Mouse (Mus musculus) yolk sac, embryonic 10.5 days (tissue): Measurements from ENCODE around the gene Qrich2.
"Not testable (repeated sequence)": the region's sequence is repeated elsewhere in the genome, so short reads cannot be mapped to it uniquely, and the experiment has no call there.

Experiments used
- DNase-seq: peaks from one replicate; pipeline ENCODE4 v3.0.0-alpha.2; 2017; ENCODE audit warnings: low spot score

The Qrich2 gene

DNA sequence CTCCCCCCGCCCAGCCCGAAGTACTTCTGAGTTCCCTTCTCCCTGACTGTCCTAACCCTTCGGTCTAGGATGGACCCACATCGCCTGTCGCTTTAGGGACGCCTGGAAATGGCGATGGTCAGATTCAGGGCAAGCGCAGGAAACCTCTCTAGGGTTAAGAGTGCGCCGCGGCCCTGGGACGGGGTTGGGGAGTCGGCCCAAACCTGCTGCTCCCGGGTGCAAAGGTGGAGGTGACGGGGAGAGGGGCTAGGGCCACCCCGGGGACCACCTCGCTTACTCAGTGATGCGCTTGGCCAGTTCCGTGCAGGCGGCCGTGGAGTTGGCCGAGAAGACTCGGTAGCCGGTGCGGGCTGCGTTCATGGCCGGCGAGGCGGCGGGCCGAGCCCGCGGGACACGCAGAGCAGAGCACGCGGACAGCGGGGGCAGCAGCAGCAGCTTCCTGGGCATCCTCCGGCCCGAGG, 23.8 kb upstream of the Qrich2 start:
- no peak for DNase-seq

DNA sequence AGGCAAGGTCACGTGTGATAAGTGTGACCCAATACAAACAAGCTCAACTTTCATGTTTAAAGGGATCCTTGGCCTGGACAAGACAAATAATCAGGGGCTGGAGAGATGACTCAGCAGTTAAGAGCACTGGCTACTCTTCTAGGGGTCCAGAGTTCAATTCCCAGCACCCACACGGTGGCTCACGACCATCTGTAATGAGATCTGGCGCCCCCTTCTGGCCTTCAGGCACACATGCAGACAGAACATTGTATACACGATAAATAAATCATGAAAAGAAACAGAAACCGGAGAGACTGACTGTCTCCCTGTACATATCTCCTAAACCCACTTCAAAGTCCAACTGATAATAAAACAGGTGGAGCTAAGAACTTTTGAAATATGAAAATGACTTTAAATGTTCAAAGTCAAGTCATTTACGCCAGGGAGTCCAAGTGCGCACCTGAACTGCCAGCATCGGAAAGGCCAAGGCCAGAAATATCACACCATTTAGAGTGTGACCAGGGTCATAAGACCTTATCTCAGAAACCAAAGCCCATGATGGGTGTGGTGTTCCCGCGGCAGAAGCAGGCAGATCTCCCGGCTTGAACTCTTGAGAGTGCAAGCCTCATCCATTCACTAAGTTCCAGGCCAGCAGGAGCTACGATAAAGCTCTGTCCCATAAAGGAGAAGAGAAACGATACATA, 22.8 kb upstream of the Qrich2 start:
- DNase-seq = peak; percentile 70

- no peak for DNase-seq
Measured at GRCm38 (mm10) chr11:116488207-116488606, 22.2 kb upstream of the Qrich2 start.

GRCm38 (mm10) chr11:116484261-116484660, 18.2 kb upstream of the Qrich2 start:
- DNase-seq = peak; percentile 69

DNA sequence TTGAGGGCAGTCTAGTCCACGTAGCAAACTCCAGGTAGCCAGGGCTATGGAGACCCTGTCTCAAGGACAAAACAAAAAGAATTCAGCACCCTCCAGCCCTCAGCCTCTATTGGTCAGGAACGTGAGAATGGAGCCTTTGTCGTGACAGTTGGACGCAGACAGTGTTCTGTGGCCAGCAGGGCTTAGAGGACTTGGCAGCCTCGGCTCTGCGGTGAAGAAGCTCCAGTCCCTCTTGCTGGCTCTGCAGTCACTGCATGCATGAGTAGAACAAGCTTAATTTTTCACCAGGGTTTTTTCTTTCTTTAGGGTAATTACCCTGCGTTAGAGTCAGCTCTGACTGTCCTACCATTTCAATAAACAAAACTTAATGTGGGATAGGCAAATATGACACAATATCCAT, 15.7 kb upstream of the Qrich2 start:
- no peak for DNase-seq

DNA sequence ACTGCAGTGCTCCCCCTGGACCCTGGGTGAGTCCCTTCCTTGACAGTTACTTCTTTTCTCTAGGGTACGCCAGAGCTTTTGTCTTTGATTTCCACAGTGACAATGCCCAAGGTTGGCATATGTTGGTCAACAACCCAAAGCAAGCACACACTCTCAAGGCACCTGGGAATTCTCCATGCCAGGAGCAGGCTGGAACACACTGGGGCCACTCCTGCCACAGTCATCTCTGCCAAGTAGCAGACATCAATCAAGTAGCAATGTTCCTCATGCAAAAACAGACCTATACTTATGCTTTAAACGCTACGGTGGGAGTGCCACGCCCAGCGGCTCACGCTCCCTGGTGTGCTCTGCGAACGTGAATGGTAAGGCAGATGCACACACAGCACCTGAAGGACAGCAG, 14.9 kb upstream of the Qrich2 start:
- DNase-seq = no peak

- peak; percentile 58 for DNase-seq
Measured at GRCm38 (mm10) chr11:116479832-116480231, 13.8 kb upstream of the Qrich2 start.

DNA sequence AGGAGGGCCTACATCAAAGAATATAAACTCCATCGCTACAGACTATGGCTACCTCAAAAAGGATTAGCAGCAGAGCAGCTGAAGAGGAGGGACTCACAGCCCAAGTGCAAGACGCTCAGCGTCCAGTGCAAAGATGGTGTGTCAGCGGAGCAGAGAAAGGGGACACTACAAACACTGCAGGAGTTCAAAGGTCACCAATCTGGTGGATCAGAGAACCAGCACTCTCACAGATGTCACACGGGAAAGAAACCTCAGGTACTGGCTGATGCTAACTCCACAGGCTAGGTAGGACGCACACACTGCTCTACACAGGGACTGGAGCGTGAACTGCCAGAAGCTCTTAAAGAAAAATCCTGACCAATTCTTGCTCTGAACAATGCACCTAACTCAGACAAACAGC, 12.9 kb upstream of the Qrich2 start:
- peak; percentile 52 for DNase-seq

GRCm38 (mm10) chr11:116477160-116477759, 11.2 kb upstream of the Qrich2 start:
- no peak for DNase-seq

DNA sequence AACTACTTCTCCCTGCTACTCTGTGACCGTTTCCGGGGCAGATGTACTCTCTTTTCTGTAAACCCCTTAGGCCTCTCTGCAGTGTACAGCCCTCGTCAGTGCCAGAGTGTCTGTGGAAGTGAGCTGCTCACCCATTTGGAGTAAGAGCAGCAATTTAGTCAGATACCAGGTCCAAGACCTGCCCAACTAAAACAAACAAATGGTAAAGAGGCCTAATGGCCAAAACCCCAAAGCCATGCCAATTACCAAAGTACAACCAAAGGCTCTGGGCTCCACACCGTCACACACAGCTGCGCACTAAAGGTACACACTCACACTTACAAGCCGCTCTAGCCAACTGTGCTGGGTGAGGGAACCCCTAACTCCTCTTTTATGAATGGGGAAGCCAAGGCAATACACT, 10.7 kb upstream of the Qrich2 start:
- DNase-seq = no peak

DNA sequence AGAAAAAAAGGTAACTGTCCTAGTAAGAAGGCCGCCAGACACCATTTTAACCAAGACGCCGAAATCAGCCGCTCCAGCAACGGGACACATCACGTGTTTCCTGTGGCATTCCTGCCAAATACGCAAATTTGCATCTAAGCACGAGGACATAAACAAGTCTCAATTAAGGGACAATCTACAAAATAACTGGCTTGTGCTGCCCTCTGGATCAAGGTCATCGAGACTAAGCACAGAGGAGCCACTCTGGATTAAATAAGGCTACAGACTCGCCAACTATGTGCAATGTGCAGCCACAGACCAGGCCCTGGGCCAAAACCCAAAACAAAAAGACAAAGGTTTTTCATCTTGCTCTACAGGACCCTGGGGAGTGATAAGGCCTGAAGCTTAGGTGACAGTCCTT, 10.0 kb upstream of the Qrich2 start:
- no peak for DNase-seq

GRCm38 (mm10) chr11:116472275-116472674, 6.2 kb upstream of the Qrich2 start:
- no peak for DNase-seq

- no peak for DNase-seq
Measured at GRCm38 (mm10) chr11:116470896-116471295, 4.9 kb upstream of the Qrich2 start.

DNA sequence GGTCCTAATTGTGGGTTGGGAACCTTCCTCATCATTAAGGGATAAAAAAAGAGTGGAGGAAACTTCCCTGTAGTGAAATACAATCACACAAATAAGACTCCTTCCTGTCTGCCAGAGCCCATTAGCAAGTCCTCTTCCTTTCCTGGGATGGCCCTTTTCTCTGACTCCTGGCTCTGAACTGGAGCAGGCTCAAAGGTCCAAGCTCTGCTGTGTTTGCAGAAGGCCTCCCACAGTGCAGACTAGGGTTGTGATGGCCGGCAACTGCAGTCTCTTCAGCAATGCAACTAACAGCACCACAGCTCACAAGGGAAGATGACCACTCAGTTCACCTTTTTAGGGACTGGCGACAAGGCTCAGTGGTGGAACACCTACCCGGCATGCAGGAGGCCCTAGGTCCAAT, 4.2 kb upstream of the Qrich2 start:
- DNase-seq = peak; percentile 68

DNA sequence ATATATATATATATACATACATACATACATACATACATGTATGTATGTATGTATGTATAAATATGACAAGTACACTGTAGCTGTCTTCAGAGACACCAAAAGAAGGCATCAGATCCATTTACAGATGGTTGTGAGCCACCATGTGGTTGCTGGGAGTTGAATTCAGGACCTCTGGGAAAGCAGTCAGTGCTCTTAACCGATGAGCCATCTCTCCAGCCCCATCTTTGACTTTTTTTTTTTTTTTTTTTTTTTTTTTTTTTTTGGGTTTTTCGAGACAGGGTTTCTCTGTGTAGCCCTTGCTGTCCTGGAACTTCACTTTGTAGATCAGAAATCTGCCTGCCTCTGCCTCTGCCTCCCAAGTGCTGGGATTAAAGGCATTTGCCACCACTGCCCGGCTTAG, 2.3 kb upstream of the Qrich2 start:
- DNase-seq = not testable (repeated sequence)

GRCm38 (mm10) chr11:116463833-116464232, 2.2 kb downstream of the Qrich2 start:
- peak; percentile 83 for DNase-seq

- DNase-seq = no peak
Measured at GRCm38 (mm10) chr11:116463338-116463737, 2.7 kb downstream of the Qrich2 start.

GRCm38 (mm10) chr11:116459786-116460185, 6.3 kb downstream of the Qrich2 start:
- no peak for DNase-seq

- DNase-seq = no peak
Measured at GRCm38 (mm10) chr11:116456234-116456633, 9.8 kb downstream of the Qrich2 start.

- no peak for DNase-seq
Measured at GRCm38 (mm10) chr11:116453889-116454288, 12.2 kb downstream of the Qrich2 start.

GRCm38 (mm10) chr11:116449341-116449740, 16.7 kb downstream of the Qrich2 start:
- no peak for DNase-seq

DNA sequence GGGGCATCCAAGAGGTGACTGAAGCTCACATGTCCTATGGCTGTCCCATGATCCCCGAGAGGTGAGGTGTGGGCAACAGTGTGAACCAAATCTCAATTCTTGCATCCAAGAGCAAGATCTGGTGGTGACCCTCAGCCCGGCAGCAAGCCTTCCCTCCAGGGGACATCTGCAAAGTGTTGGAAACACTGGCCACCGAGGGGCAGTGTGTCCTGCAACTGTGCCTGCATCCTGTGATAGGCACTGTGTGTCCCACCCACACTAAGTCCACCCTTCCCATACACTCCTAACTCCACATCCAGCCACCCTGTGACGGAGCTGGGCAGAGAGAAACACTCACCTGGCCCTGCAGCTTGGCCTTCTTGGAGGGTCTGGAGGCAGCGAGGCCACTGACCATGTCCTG, 18.2 kb downstream of the Qrich2 start:
- DNase-seq = no peak

- no peak for DNase-seq
Measured at GRCm38 (mm10) chr11:116446308-116446887, 19.6 kb downstream of the Qrich2 start.
